Mouse (Mus musculus): ENCODE measurements around the gene Fchsd2. TPM values are rescaled to one million over a fixed set of nuclear protein-coding genes. Genes with fewer than 3 reads are reported as not detected.

Gene Fchsd2
- polyA plus RNA-seq, 1 experiment from 2014 or later, result 33.2 TPM

DNA sequence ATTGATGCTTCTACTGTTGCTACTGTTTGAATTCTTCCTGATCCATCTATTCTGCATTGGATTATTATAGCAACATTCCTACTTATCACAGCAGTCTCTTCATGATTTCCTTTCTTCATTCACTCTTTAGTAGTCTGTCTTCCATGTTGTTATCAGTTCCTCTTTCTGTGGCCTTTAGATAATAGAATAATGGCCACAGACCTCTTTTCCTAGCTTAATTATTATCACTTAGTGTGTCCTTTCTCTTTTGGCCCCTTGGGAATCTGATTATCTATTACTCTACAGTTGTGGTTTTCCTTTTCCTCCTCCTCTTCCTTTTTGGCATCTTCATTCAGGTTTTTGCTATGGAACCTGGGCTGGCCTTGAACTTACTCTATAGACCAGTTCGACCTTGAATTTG, 21.7 kb downstream of the Fchsd2 start:
- H3K9me3 ChIP-seq (ENCODE audit: control insufficient read depth, low read length), result no peaks in the 10 kb centered on the region
- no peak for DNase-seq (ENCODE audit: low spot score)
- 0 out of 2 replicates have a peak, but pooled peaks cover 2% of the 10 kb centered on the region for H3K4me1 ChIP-seq (replicated peaks; ENCODE audit: control insufficient read depth, insufficient read depth, low read length)
- peaks cover 11% of the 10 kb centered on the region for H3K36me3 ChIP-seq (ENCODE audit: control insufficient read depth, insufficient read depth, low read length)
- no peak overlapping the region for H3K27ac ChIP-seq (ENCODE audit: low read depth, low read length)
- H3K9ac ChIP-seq (ENCODE audit: low read length), result no peak overlapping the region
- 92% methylated on average over 1 of the region's 1 CpGs for WGBS
- H3K4me2 ChIP-seq (ENCODE audit: low read depth, low read length, severe bottlenecking), result no peak overlapping the region
- no peaks in the 10 kb centered on the region for H3K27me3 ChIP-seq (ENCODE audit: control insufficient read depth, insufficient read depth, low read length)
- no peak overlapping the region for H3K4me3 ChIP-seq (ENCODE audit: low read depth, low read length)
- no peak for ATAC-seq (replicated peaks; ENCODE audit: low FRiP score)

DNA sequence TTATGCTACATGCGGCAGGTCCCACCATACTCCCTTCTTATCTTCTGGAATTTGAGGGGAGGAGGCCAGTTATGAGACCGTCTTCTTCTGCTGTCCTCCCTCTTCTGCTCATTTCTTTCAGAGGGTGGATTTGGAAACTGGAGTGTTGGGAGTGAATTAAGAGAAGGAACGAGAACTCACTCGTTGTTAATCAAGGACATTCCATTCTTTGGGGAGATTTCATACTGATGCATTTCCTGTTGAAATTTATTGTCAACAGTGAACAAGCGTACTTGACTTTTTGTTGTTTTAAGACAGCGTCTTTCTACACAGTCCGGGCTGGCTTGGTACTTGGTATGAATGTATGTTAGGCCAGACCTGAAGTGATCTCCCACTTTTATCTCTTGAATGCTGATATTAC, 26.7 kb downstream of the Fchsd2 start:
- Histone ChIP-seq H3K36me3 (ENCODE audit: control insufficient read depth, insufficient read depth, low read length) (peaks cover 5% of the 10 kb centered on the region; the same call in 1 of the 2 replicates), H3K4me1 (replicated peaks; ENCODE audit: control insufficient read depth, insufficient read depth, low read length) (no peaks in the 10 kb centered on the region), H3K27ac (ENCODE audit: low read depth, low read length) (no peak overlapping the region), H3K4me3 (ENCODE audit: low read depth, low read length) (no peak overlapping the region), H3K27me3 (ENCODE audit: control insufficient read depth, insufficient read depth, low read length) (no peaks in the 10 kb centered on the region), H3K4me2 (ENCODE audit: low read depth, low read length, severe bottlenecking) (no peak overlapping the region), H3K9ac (ENCODE audit: low read length) (no peak overlapping the region), H3K9me3 (ENCODE audit: control insufficient read depth, low read length) (no peaks in the 10 kb centered on the region)
- DNase-seq (ENCODE audit: low spot score), result no peak
- WGBS, result 96% methylated on average over 7 of the region's 7 CpGs
- ATAC-seq (replicated peaks; ENCODE audit: low FRiP score), result no peak

DNA sequence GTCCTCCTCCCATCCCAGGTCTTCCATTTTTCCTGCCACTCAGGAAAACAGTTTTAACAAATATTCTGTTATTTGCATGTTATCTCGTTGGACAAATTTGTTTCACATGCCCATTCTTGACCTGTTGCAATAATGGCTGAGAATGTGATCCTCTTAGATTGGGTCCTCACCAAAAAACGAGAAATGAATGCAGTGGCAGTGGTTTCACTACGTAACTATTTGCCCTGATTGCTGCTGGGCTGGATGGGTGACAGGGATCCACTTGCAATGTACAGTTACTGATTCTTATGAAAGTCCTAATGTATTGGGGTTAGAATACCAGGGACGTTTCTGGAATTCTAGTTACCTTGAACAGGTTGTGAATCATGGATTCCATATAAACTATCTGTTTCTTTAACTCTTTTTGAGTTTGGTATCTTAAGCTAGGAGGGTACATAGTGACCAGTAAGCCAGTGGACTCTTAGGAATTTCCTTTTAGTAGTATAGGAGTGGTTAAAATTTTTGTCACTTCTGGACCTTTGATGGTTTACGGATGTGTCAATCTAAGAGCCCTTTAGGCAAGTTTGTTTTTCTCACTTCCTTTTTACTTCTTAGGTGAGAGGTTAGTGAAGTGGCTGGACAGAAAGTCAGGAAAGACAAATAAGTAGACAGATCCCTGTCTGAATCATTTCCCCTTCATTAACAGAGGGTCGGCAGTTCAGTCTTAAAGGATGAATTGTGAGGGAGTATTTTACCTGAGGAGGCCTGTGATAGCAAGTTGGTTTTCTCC, 31.1 kb downstream of the Fchsd2 start:
- Histone ChIP-seq H3K4me3 (ENCODE audit: low read depth, low read length) (no peak overlapping the region), H3K27ac (ENCODE audit: low read depth, low read length) (no peak overlapping the region), H3K9ac (ENCODE audit: low read length) (no peak overlapping the region), H3K9me3 (ENCODE audit: control insufficient read depth, low read length) (no peaks in the 10 kb centered on the region), H3K4me1 (replicated peaks; ENCODE audit: control insufficient read depth, insufficient read depth, low read length) (no peaks in the 10 kb centered on the region), H3K4me2 (ENCODE audit: low read depth, low read length, severe bottlenecking) (no peak overlapping the region), H3K36me3 (ENCODE audit: control insufficient read depth, insufficient read depth, low read length) (no peaks in the 10 kb centered on the region), H3K27me3 (ENCODE audit: control insufficient read depth, insufficient read depth, low read length) (no peaks in the 10 kb centered on the region)
- ATAC-seq (replicated peaks; ENCODE audit: low FRiP score) (no peak), DNase-seq (ENCODE audit: low spot score) (no peak)
- 87% methylated on average over 6 of the region's 6 CpGs for WGBS

DNA sequence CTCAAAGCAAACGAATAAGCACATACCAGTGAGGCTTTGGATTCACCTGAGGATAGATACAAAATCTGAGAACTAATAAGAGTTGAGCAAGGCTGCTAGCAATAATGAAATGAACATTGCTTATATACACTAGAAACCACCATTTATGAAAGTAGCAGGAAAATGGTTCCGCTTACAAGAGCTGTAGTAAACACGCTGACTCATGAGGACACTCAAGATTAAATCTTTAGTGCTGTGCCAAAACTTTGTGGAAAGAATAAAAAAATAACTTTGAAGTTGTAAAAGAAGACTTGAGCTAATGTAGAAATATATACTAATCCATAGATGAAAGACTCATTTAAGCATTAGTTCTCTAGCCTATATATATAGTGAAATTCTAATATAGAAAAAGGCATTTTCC, 35.1 kb downstream of the Fchsd2 start:
- DNase-seq (ENCODE audit: low spot score) (no peak), ATAC-seq (replicated peaks; ENCODE audit: low FRiP score) (no peak)
- WGBS, result 93% methylated on average over 3 of the region's 3 CpGs
- H3K9ac ChIP-seq (ENCODE audit: low read length), result no peak overlapping the region
- H3K4me3 ChIP-seq (ENCODE audit: low read depth, low read length), result no peak overlapping the region
- no peak overlapping the region for H3K4me2 ChIP-seq (ENCODE audit: low read depth, low read length, severe bottlenecking)
- no peaks in the 10 kb centered on the region for H3K9me3 ChIP-seq (ENCODE audit: control insufficient read depth, low read length)
- no peaks in the 10 kb centered on the region for H3K4me1 ChIP-seq (replicated peaks; ENCODE audit: control insufficient read depth, insufficient read depth, low read length)
- H3K27ac ChIP-seq (ENCODE audit: low read depth, low read length), result no peak overlapping the region
- no peaks in the 10 kb centered on the region for H3K27me3 ChIP-seq (ENCODE audit: control insufficient read depth, insufficient read depth, low read length)
- no peaks in the 10 kb centered on the region for H3K36me3 ChIP-seq (ENCODE audit: control insufficient read depth, insufficient read depth, low read length)

DNA sequence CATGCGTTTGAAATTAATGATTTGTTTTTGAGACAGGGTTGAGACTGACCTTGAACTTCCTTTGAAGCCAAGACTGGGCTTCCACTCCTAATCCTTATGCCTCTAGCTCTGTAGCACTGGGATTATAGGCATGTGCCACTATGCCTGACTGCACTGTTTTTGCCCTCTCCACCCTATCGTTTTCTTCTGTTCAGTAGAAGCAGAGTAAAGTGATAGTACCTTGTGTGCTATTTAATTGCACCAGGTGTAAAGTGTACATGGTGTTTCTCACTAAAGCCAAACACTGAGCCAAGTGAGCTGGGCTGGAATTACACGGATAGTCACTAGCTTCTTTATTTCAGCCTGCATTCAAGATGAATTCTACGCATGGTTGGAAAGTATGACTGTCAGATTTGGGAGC, 35.9 kb downstream of the Fchsd2 start:
- 90% methylated on average over 4 of the region's 4 CpGs for WGBS
- DNase-seq (ENCODE audit: low spot score) (no peak), ATAC-seq (replicated peaks; ENCODE audit: low FRiP score) (no peak)
- H3K9me3 ChIP-seq (ENCODE audit: control insufficient read depth, low read length), result no peaks in the 10 kb centered on the region
- no peaks in the 10 kb centered on the region for H3K36me3 ChIP-seq (ENCODE audit: control insufficient read depth, insufficient read depth, low read length)
- H3K9ac ChIP-seq (ENCODE audit: low read length), result no peak overlapping the region
- no peaks in the 10 kb centered on the region for H3K27me3 ChIP-seq (ENCODE audit: control insufficient read depth, insufficient read depth, low read length)
- H3K4me2 ChIP-seq (ENCODE audit: low read depth, low read length, severe bottlenecking), result no peak overlapping the region
- no peak overlapping the region for H3K27ac ChIP-seq (ENCODE audit: low read depth, low read length)
- no peaks in the 10 kb centered on the region for H3K4me1 ChIP-seq (replicated peaks; ENCODE audit: control insufficient read depth, insufficient read depth, low read length)
- H3K4me3 ChIP-seq (ENCODE audit: low read depth, low read length), result no peak overlapping the region

DNA sequence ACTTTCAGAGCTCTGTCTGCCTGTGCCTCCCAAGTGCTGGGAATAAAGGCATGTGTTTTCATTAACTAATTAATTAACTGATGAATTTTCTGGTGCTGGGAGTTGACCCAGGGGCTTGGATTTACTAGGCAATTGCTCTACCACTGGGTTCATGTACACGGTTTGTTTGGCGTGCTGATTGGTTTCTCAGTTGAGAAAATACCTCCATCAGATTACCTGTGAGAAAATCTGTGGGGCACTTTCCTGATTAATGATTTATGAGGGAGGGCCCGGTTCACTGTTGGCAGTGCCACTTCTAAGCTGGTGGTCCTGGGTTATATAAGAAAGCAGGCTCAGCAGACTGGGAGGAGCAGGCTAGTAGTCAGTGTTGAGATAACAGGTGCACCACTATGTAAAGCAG, 38.0 kb downstream of the Fchsd2 start:
- 82% methylated on average over 3 of the region's 3 CpGs for WGBS
- DNase-seq (ENCODE audit: low spot score) (no peak), ATAC-seq (replicated peaks; ENCODE audit: low FRiP score) (no peak)
- Histone ChIP-seq H3K9ac (ENCODE audit: low read length) (no peak overlapping the region), H3K4me1 (replicated peaks; ENCODE audit: control insufficient read depth, insufficient read depth, low read length) (no peaks in the 10 kb centered on the region), H3K27me3 (ENCODE audit: control insufficient read depth, insufficient read depth, low read length) (no peaks in the 10 kb centered on the region), H3K36me3 (ENCODE audit: control insufficient read depth, insufficient read depth, low read length) (no peaks in the 10 kb centered on the region), H3K9me3 (ENCODE audit: control insufficient read depth, low read length) (no peaks in the 10 kb centered on the region), H3K4me2 (ENCODE audit: low read depth, low read length, severe bottlenecking) (no peak overlapping the region), H3K27ac (ENCODE audit: low read depth, low read length) (no peak overlapping the region), H3K4me3 (ENCODE audit: low read depth, low read length) (no peak overlapping the region)

DNA sequence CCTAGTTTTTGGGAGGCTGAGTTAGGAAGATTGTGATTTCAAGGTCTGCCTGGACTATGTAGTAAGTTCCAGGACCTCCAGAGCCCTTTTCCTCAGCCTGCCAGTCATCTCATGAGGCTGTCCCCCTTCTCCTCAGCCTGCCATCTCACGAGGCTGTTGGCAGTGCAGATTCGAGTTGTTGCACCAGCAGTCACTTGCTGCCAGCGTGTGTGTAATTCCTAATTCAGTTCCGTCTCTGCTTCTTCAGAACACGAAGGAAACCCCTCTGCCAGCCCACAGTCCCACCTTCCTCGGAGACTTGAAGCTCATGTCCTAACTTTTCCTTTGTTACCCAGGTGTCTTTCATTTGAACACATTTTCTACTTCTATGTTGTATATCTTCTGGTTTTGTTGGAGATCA, 38.6 kb downstream of the Fchsd2 start:
- H3K9me3 ChIP-seq (ENCODE audit: control insufficient read depth, low read length), result no peaks in the 10 kb centered on the region
- 79% methylated on average over 6 of the region's 6 CpGs for WGBS
- no peak overlapping the region for H3K27ac ChIP-seq (ENCODE audit: low read depth, low read length)
- no peaks in the 10 kb centered on the region for H3K27me3 ChIP-seq (ENCODE audit: control insufficient read depth, insufficient read depth, low read length)
- no peaks in the 10 kb centered on the region for H3K36me3 ChIP-seq (ENCODE audit: control insufficient read depth, insufficient read depth, low read length)
- ATAC-seq (replicated peaks; ENCODE audit: low FRiP score) (no peak), DNase-seq (ENCODE audit: low spot score) (no peak)
- H3K4me2 ChIP-seq (ENCODE audit: low read depth, low read length, severe bottlenecking), result no peak overlapping the region
- H3K9ac ChIP-seq (ENCODE audit: low read length), result no peak overlapping the region
- H3K4me3 ChIP-seq (ENCODE audit: low read depth, low read length), result no peak overlapping the region
- H3K4me1 ChIP-seq (replicated peaks; ENCODE audit: control insufficient read depth, insufficient read depth, low read length), result no peaks in the 10 kb centered on the region

DNA sequence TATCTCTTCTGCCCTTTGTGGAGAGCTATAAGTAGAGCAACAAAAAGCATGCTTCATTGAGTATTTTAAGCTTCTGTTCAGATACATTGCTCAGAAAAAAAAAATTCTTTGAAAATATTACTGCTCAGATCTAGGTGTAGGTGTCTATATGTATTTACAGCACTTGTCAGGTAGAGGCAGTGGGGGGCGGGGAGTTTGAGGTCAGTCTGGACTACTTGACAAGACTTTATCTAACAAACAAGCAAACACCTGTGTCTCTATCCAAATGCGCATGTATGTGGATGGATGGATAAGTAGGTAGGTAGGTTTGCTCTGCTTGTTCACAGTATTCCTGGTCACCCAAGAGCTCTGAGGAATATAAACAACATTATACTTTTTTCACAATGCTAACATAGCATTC, 40.9 kb downstream of the Fchsd2 start:
- no peak overlapping the region for H3K27ac ChIP-seq (ENCODE audit: low read depth, low read length)
- no peaks in the 10 kb centered on the region for H3K4me1 ChIP-seq (replicated peaks; ENCODE audit: control insufficient read depth, insufficient read depth, low read length)
- ATAC-seq (replicated peaks; ENCODE audit: low FRiP score) (no peak), DNase-seq (ENCODE audit: low spot score) (no peak)
- 96% methylated on average over 2 of the region's 2 CpGs for WGBS
- no peak overlapping the region for H3K4me3 ChIP-seq (ENCODE audit: low read depth, low read length)
- H3K36me3 ChIP-seq (ENCODE audit: control insufficient read depth, insufficient read depth, low read length), result no peaks in the 10 kb centered on the region
- no peaks in the 10 kb centered on the region for H3K9me3 ChIP-seq (ENCODE audit: control insufficient read depth, low read length)
- no peaks in the 10 kb centered on the region for H3K27me3 ChIP-seq (ENCODE audit: control insufficient read depth, insufficient read depth, low read length)
- H3K4me2 ChIP-seq (ENCODE audit: low read depth, low read length, severe bottlenecking), result no peak overlapping the region
- no peak overlapping the region for H3K9ac ChIP-seq (ENCODE audit: low read length)

DNA sequence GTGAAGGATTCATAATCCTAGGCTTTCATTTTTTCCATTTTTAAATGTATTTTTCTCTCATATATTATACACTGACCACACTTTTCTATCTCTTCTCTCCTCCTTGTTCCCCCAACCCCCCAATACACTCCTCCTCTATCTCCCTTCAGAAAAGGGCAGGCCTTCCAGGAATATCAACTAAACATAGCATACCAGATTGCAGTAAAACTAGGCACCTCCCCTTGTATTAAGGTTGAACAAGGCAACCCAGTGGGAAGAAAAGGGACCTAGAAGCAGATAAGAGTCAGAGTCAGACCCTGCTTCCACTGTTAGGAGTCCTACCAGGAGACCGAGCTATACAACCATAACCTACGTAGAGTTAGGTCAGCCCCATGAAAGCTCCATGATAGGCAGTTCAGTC, 41.5 kb downstream of the Fchsd2 start:
- ATAC-seq (replicated peaks; ENCODE audit: low FRiP score) (no peak), DNase-seq (ENCODE audit: low spot score) (no peak)
- no peaks in the 10 kb centered on the region for H3K9me3 ChIP-seq (ENCODE audit: control insufficient read depth, low read length)
- H3K4me3 ChIP-seq (ENCODE audit: low read depth, low read length), result no peak overlapping the region
- 97% methylated on average over 2 of the region's 2 CpGs for WGBS
- H3K4me2 ChIP-seq (ENCODE audit: low read depth, low read length, severe bottlenecking), result no peak overlapping the region
- no peaks in the 10 kb centered on the region for H3K27me3 ChIP-seq (ENCODE audit: control insufficient read depth, insufficient read depth, low read length)
- H3K9ac ChIP-seq (ENCODE audit: low read length), result no peak overlapping the region
- no peak overlapping the region for H3K27ac ChIP-seq (ENCODE audit: low read depth, low read length)
- no peaks in the 10 kb centered on the region for H3K36me3 ChIP-seq (ENCODE audit: control insufficient read depth, insufficient read depth, low read length)
- no peaks in the 10 kb centered on the region for H3K4me1 ChIP-seq (replicated peaks; ENCODE audit: control insufficient read depth, insufficient read depth, low read length)
